Mouse (Mus musculus) ES-Bruce4 (cell line): ENCODE measurements around the gene Acta2. TPM values are rescaled to one million over a fixed set of nuclear protein-coding genes. Genes with fewer than 3 reads are reported as not detected.

Experiments
- H3K27ac ChIP-seq: 2 replicates; pipeline ENCODE4 v1.5.1; 2012; ENCODE audit warnings: low read length, inconsistent platforms; ENCODE audit not compliant: insufficient read depth
- H3K27me3 ChIP-seq: 2 replicates; pipeline ENCODE4 v1.6.1; 2012; ENCODE audit warnings: mild to moderate bottlenecking, low read length, inconsistent platforms; ENCODE audit not compliant: control insufficient read depth, poor library complexity, insufficient read depth, severe bottlenecking
- H3K36me3 ChIP-seq: 2 replicates; pipeline ENCODE4 v1.6.1; 2012; ENCODE audit warnings: inconsistent platforms, mild to moderate bottlenecking, low read length, moderate library complexity; ENCODE audit not compliant: control insufficient read depth, poor library complexity, insufficient read depth, severe bottlenecking
- H3K4me1 ChIP-seq: one replicate; pipeline ENCODE4 v1.8.1; 2011; ENCODE audit warnings: low read length; ENCODE audit not compliant: control insufficient read depth, insufficient read depth
- H3K4me3 ChIP-seq: 2 replicates; pipeline ENCODE4 v1.5.1; 2011; ENCODE audit warnings: low read depth, mild to moderate bottlenecking, low read length
- H3K9ac ChIP-seq: 2 replicates; pipeline ENCODE4 v1.6.1; 2012; ENCODE audit warnings: low read depth, mild to moderate bottlenecking, inconsistent platforms; ENCODE audit not compliant: poor library complexity, severe bottlenecking
- H3K9me3 ChIP-seq: replicated peaks from 2 replicates; pipeline ENCODE4 v1.6.1; 2012; ENCODE audit warnings: mild to moderate bottlenecking, low read length, inconsistent platforms; ENCODE audit not compliant: control insufficient read depth, poor library complexity, insufficient read depth, severe bottlenecking
- CTCF ChIP-seq: IDR thresholded peaks from one replicate; pipeline ENCODE4 v1.8.1; 2011; ENCODE audit warnings: low read depth, low read length
- EP300 ChIP-seq: IDR thresholded peaks from 2 replicates; pipeline ENCODE4 v1.6.1; 2011; ENCODE audit warnings: low read depth, low read length; ENCODE audit not compliant: insufficient read depth
- POLR2A ChIP-seq: IDR thresholded peaks from one replicate; pipeline ENCODE4 v1.8.1; 2011; ENCODE audit warnings: low read length; ENCODE audit not compliant: insufficient read depth
- polyA plus RNA-seq: library from polyadenylated mRNA; stranded (reverse); fragments of >200 nt; gene quantifications from 2 replicates; pipeline ENCODE4 v1.2.4, GENCODE M21; 2011; ENCODE audit warnings: low read depth; ENCODE audit not compliant: missing spikeins, insufficient read depth, insufficient read length

Gene Acta2
- polyA plus RNA-seq, 1 experiment = 44.1 TPM

- no peak for TF ChIP-seq POLR2A
- TF ChIP-seq EP300 = no peak
- TF ChIP-seq CTCF = no peak
- no peak overlapping the region for H3K9ac ChIP-seq
Measured at GRCm38 (mm10) chr19:34193149-34193548, 62.2 kb downstream of the Acta2 start.

GRCm38 (mm10) chr19:34192008-34192963 lies 63.1 kb downstream of the Acta2 start, which contains the start of gene Stambpl1:
Gene Stambpl1, plus strand, starts transcription at chr19:34192229.
- H3K9me3 ChIP-seq = no peaks in the 10 kb centered on the region
- peak within 1 kb of the TSS; percentile 64 for H3K4me3 ChIP-seq
- peak within 1 kb of the TSS; percentile 25; the same call in 1 of the 2 replicates for H3K9ac ChIP-seq
- H3K36me3 ChIP-seq = no peaks in the 10 kb centered on the region
- no peak within 1 kb of the TSS for H3K27ac ChIP-seq
- 0 out of 2 replicates have a peak, but pooled peaks have one; percentile 4 for TF ChIP-seq EP300
- no peak for TF ChIP-seq CTCF
- no peak for TF ChIP-seq POLR2A
- no peaks in the 10 kb centered on the region for H3K27me3 ChIP-seq
- H3K4me1 ChIP-seq = peaks cover 2% of the 10 kb centered on the region

More at GRCm38 (mm10) chr19:34193149-34193548, 62.2 kb downstream of the Acta2 start:
- Histone ChIP-seq H3K27ac (no peak overlapping the region), H3K4me3 (no peak overlapping the region; the same call in 1 of the 2 replicates), H3K36me3 (no peaks in the 10 kb centered on the region), H3K27me3 (no peaks in the 10 kb centered on the region), H3K4me1 (peaks cover 2% of the 10 kb centered on the region), H3K9me3 (no peaks in the 10 kb centered on the region)

- TF ChIP-seq CTCF (no peak), EP300 (no peak), POLR2A (no peak)
- Histone ChIP-seq H3K4me3 (peak overlapping the region; percentile 11; the same call in 1 of the 2 replicates), H3K9me3 (no peaks in the 10 kb centered on the region), H3K27me3 (no peaks in the 10 kb centered on the region), H3K27ac (no peak overlapping the region), H3K9ac (no peak overlapping the region), H3K36me3 (no peaks in the 10 kb centered on the region), H3K4me1 (peaks cover 2% of the 10 kb centered on the region)
Measured at GRCm38 (mm10) chr19:34191645-34192007, 63.8 kb downstream of the Acta2 start.

Other genes starting within 250 kb of the Acta2 start
- not detected in 2 replicates for gene Lipk, start 247.3 kb downstream of the Acta2 start, polyA plus RNA-seq
- gene Lipn, start 188.2 kb downstream of the Acta2 start, polyA plus RNA-seq = not detected in 2 replicates
- not detected in 2 replicates for gene Lipm, start 154.7 kb downstream of the Acta2 start, polyA plus RNA-seq
- not detected in 2 replicates for gene Ankrd22, start 89.5 kb downstream of the Acta2 start, polyA plus RNA-seq
- 1.3 and 2.8 TPM in 2 replicates for gene Stambpl1, start 63.4 kb downstream of the Acta2 start, polyA plus RNA-seq
- 2.8 TPM in 2 replicates for gene Fas, start 35.1 kb upstream of the Acta2 start, polyA plus RNA-seq
- gene Ch25h, start 219.6 kb upstream of the Acta2 start, polyA plus RNA-seq = not detected in 2 replicates